Mouse (Mus musculus) testis, adult 2 months (tissue): ENCODE data around the gene Ergic1. TPM values are rescaled to one million over a fixed set of nuclear protein-coding genes. Genes with fewer than 3 reads are reported as not detected.
A peak's percentile ranks its signal among the peaks of the same experiment; 100 is the strongest.

ENCODE experiments used
- H3K27ac ChIP-seq: fragments of 200-500 bp; 2 replicates; pipeline ENCODE4 v1.5.1; 2012; ENCODE audit warnings: low read depth, low read length; ENCODE audit not compliant: control insufficient read depth, insufficient read depth
- H3K27me3 ChIP-seq: fragments of 200-500 bp; 2 replicates; pipeline ENCODE4 v1.6.1; 2012; ENCODE audit warnings: mild to moderate bottlenecking, low read length, moderate library complexity; ENCODE audit not compliant: control insufficient read depth, insufficient read depth
- H3K36me3 ChIP-seq: fragments of 200-500 bp; 2 replicates; pipeline ENCODE4 v1.6.1; 2012; ENCODE audit warnings: mild to moderate bottlenecking, low read length; ENCODE audit not compliant: control insufficient read depth, insufficient read depth
- H3K4me1 ChIP-seq: fragments of 200-500 bp; 2 replicates; pipeline ENCODE4 v1.6.1; 2012; ENCODE audit warnings: low read length; ENCODE audit not compliant: control insufficient read depth, insufficient read depth
- H3K4me3 ChIP-seq: fragments of 200-500 bp; 2 replicates; pipeline ENCODE4 v1.5.1; 2012; ENCODE audit warnings: low read depth, mild to moderate bottlenecking, low read length, moderate library complexity, mixed read lengths; ENCODE audit not compliant: control insufficient read depth
- CTCF ChIP-seq: fragments of 200-500 bp; IDR thresholded peaks from 2 replicates; pipeline ENCODE4 v1.5.1; 2012; ENCODE audit warnings: low read depth, mild to moderate bottlenecking, inconsistent platforms, low read length, moderate library complexity; ENCODE audit not compliant: control insufficient read depth, insufficient read depth, insufficient replicate concordance
- POLR2A ChIP-seq: fragments of 200-500 bp; IDR thresholded peaks from 2 replicates; pipeline ENCODE4 v1.6.1; 2012; ENCODE audit warnings: low read depth, mild to moderate bottlenecking, inconsistent platforms, low read length, moderate library complexity; ENCODE audit not compliant: control insufficient read depth
- polyA plus RNA-seq: library from polyadenylated mRNA; depleted of rRNA; stranded (reverse); fragments of >200 nt; gene quantifications from 2 replicates; pipeline ENCODE4 v1.2.3, GENCODE M21; 2012

Ergic1 gene
- polyA plus RNA-seq, 1 experiment: 115 TPM

DNA sequence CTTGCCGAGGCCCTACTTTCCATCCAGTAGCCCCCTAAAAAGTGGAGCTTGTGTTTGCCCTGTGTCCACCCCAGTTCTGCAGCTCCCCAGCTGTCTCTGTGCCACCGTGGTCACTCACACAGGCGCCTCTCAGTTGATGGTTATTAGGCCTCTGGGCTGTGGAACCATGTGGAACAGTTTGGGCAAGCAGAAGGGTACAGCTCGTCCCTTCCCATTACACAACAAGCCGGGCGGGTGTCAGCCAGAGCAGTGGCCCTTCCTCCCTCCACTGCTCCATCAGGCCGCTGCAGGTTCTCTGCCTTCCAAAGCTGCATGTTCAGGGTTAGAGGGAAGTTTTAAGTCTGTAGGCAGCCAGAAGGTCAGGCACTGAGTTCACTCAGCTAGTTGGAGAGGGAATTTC, 129.8 kb downstream of the Ergic1 start:
- TF ChIP-seq POLR2A (no peak), CTCF (no peak)
- no peaks in the 10 kb centered on the region; the same call in 1 of the 2 replicates for H3K36me3 ChIP-seq
- no peaks in the 10 kb centered on the region for H3K27me3 ChIP-seq
- no peak overlapping the region for H3K4me3 ChIP-seq
- H3K4me1 ChIP-seq: peaks cover 3% of the 10 kb centered on the region; the same call in 1 of the 2 replicates
- peak overlapping the region; percentile 71 for H3K27ac ChIP-seq

DNA sequence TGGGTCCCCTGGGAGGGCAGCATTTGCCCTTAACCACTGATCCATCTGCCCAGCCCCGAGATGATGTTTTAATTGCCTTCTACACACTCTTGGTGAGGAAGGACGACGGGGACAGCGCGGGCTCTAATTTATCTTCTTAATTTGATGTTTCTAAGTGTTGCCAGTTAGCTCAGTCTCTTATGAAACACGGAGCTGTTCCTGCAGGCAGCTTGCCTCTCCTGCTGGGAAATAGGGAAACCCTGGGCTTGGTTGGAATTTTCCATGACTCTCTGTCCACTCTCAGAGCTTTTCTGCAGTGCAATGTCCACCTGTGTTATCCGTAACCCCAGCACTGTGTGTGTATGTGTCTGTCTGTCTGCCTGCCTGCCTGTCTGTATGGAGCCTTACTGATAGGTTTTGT, 132.1 kb downstream of the Ergic1 start:
- H3K4me1 ChIP-seq: no peaks in the 10 kb centered on the region; the same call in 1 of the 2 replicates
- H3K4me3 ChIP-seq: no peak overlapping the region
- H3K36me3 ChIP-seq: no peaks in the 10 kb centered on the region; the same call in 1 of the 2 replicates
- no peak overlapping the region for H3K27ac ChIP-seq
- TF ChIP-seq POLR2A (no peak), CTCF (no peak)
- no peaks in the 10 kb centered on the region for H3K27me3 ChIP-seq

DNA sequence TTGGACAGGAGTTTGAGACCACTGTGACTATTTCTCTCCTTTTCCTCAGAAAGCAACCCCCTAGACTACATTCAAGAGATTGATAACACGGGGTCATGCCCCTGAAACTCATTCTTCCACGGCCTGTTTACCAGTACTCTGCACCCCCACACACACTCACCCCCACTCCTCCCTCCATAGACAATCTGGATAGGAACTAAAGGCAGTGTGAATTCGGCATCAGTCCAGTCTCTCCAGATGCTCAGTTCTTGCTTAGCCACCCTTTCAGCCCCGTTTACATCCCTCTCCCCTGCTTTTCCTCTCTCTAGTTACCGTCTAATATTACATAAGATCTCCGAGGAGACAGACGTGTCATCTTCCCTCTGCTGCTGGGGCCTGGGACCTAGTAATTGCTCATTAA, 132.9 kb downstream of the Ergic1 start:
- no peaks in the 10 kb centered on the region for H3K27me3 ChIP-seq
- no peak for TF ChIP-seq CTCF
- TF ChIP-seq POLR2A: no peak

DNA sequence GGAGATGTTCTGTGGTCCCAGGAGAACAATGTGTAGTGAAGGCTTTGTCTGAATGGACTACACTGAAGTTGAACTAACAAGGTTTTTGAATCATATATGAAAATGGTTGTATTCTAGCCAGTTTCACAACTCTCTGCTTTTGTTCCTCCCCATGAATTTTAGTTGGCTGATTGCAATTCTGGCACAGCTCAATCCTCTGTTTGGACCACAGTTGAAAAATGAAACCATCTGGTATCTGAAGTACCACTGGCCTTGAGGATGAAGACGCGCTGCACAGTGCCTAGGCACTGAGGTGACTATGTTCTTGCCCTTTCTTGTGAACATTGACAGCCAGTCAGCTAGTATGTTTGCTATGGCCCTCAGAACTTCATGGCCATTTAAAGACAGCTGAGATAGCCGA, 133.9 kb downstream of the Ergic1 start:
- no peaks in the 10 kb centered on the region; the same call in 1 of the 2 replicates for H3K4me1 ChIP-seq
- TF ChIP-seq POLR2A (no peak), CTCF (no peak)
- no peaks in the 10 kb centered on the region; the same call in 1 of the 2 replicates for H3K36me3 ChIP-seq
- H3K4me3 ChIP-seq: no peak overlapping the region
- H3K27ac ChIP-seq: no peak overlapping the region
- H3K27me3 ChIP-seq: no peaks in the 10 kb centered on the region

More for the DNA sequence above, 132.9 kb downstream of the Ergic1 start:
- Histone ChIP-seq H3K4me1 (no peaks in the 10 kb centered on the region; the same call in 1 of the 2 replicates), H3K36me3 (no peaks in the 10 kb centered on the region; the same call in 1 of the 2 replicates), H3K4me3 (no peak overlapping the region), H3K27ac (no peak overlapping the region)

DNA sequence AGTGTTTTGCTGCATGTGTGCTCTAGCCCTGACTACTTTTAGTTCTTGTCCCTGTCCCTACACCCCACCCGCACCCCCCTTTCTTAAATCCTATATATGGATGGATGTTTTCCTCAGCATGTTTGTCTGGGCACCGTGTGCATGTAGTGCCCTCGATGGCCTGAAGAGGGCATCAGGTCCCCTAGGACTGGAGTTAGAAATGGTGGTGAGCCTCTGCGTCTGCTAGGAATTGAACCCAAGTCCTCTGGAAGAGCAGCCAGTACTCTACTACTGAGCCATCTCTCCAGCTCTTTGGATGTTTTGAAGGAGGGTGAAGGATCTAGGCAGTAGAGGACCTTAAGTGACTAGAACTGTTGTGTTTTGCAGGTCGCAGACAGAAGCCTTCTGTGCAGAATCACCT, 137.6 kb downstream of the Ergic1 start:
- TF ChIP-seq POLR2A (no peak), CTCF (peak; percentile 70; the same call in 1 of the 2 replicates)
- Histone ChIP-seq H3K36me3 (no peaks in the 10 kb centered on the region; the same call in 1 of the 2 replicates), H3K27me3 (no peaks in the 10 kb centered on the region)

DNA sequence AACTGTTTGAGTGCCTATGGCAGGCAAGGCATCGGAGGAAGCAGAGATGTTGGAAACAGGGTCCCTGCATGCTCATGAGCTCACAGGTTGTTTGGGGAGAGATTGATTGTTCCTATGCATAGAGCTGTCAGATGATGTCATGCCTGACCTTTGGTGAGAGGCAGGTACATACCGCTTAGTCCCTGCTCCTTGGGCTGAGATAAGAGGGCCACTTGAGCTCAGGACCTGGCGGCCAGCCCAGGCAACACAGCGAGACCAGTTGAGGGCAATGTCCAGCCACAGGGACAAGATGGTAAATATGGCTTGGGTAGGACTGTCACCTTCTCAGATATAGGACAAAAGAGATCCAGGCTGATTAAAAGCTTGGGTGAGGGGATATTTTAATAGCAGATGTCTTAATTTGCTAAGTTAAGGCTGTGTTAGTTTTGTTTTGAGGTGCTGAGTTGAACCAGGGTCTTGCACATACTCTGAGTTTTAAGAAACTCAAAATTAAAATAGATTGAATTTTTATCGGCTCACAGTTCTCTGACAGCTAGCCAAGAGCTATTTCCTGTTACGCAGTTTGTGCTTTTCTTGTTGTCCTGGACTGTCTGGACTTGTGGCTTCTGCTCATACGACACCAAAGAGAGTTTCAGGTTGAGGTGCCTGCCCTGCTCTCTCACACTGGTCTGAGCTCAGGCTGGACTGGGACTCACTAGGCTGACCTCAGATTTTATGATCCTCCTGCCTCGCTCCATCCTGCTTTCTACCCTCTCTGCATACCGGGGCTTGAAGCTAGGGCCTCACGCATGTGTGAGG, 138.7 kb downstream of the Ergic1 start:
- Histone ChIP-seq H3K4me1 (no peaks in the 10 kb centered on the region), H3K36me3 (no peaks in the 10 kb centered on the region; the same call in 1 of the 2 replicates), H3K4me3 (no peak overlapping the region), H3K27me3 (no peaks in the 10 kb centered on the region), H3K27ac (no peak overlapping the region)
- TF ChIP-seq POLR2A (no peak), CTCF (no peak)

More for the DNA sequence above, 137.6 kb downstream of the Ergic1 start:
- Histone ChIP-seq H3K27ac (no peak overlapping the region), H3K4me1 (no peaks in the 10 kb centered on the region), H3K4me3 (no peak overlapping the region)

DNA sequence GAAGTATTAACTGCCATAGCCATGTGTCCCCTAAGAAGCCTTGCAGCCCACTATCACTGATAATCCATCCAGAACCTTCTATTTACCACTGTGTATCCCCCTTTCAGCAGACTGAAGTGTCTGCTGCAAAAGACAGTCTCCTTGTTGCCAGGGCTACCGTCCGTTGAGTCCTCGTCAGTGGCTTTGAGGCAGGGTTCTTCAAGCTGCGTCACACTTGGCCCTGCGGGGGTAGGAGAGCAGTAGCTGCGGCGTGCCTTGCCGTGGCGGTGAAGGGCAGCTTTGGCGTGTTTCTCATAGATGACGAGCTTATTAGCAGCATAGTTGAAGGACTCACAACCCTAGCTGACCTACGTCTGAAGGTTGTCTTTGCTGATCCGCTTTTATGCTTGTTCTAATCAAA, 140.3 kb downstream of the Ergic1 start:
- no peak overlapping the region for H3K4me3 ChIP-seq
- H3K4me1 ChIP-seq: no peaks in the 10 kb centered on the region
- H3K36me3 ChIP-seq: no peaks in the 10 kb centered on the region; the same call in 1 of the 2 replicates
- H3K27me3 ChIP-seq: no peaks in the 10 kb centered on the region
- TF ChIP-seq CTCF (no peak), POLR2A (no peak)
- no peak overlapping the region for H3K27ac ChIP-seq
